Mouse (Mus musculus): Measurements from ENCODE around the gene Ankrd26. TPM values are rescaled to one million over a fixed set of nuclear protein-coding genes. Genes with fewer than 3 reads are reported as not detected.

The Ankrd26 gene
- 3.6 TPM for polyA plus RNA-seq (2014; fragmentation: Illumina TruSeq; extraction: RNeasy Lipid Tissue Mini Kit (QIAGEN cat#74804); ENCODE audit: low read depth, low replicate concordance)

GRCm38 (mm10) chr6:118561745-118562609, at the start of gene Ankrd26:
Gene Ankrd26 (minus strand): TSS chr6:118562226.

GRCm38 (mm10) chr6:118478957-118479708, 82.9 kb downstream of the Ankrd26 start, which contains the start of gene Zfp9:
Gene Zfp9 (minus strand): TSS chr6:118479320.

GRCm38 (mm10) chr6:118455042-118455631, 106.9 kb downstream of the Ankrd26 start, which contains the start of gene Zfp248:
Gene Zfp248 (minus strand): TSS chr6:118455528.

Other genes starting within 250 kb of the Ankrd26 start
- 12.2 TPM for gene Bms1, start 142.8 kb downstream of the Ankrd26 start, polyA plus RNA-seq (2014; fragmentation: Illumina TruSeq; extraction: RNeasy Lipid Tissue Mini Kit (QIAGEN cat#74804); ENCODE audit: low read depth, low replicate concordance)
- 0.61 TPM for gene Zfp248, start 106.7 kb downstream of the Ankrd26 start, polyA plus RNA-seq (2014; fragmentation: Illumina TruSeq; extraction: RNeasy Lipid Tissue Mini Kit (QIAGEN cat#74804); ENCODE audit: low read depth, low replicate concordance)
- 1.4 TPM for gene Zfp9, start 82.9 kb downstream of the Ankrd26 start, polyA plus RNA-seq (2014; fragmentation: Illumina TruSeq; extraction: RNeasy Lipid Tissue Mini Kit (QIAGEN cat#74804); ENCODE audit: low read depth, low replicate concordance)

Measured in liver, adult 10 weeks (tissue).